Mouse (Mus musculus): ENCODE data around the gene Il17re. TPM values are rescaled to one million over a fixed set of nuclear protein-coding genes. Genes with fewer than 3 reads are reported as not detected.

Il17re gene
- total RNA-seq (2022) = under 1 TPM; 0.22 to 0.45 (median 0.41) TPM

- DNase-seq (ENCODE audit: low spot score in 2 of 2) = no peak
These were observed at the start of gene Il17re for GRCm38 (mm10) chr6:113457952-113458534. Il17re (plus strand) TSS chr6:113458484.

GRCm38 (mm10) chr6:113410001-113410400, 48.3 kb upstream of the Il17re start:
- no peak for DNase-seq (ENCODE audit: low spot score in 2 of 2)

GRCm38 (mm10) chr6:113416416-113416815, 41.9 kb upstream of the Il17re start:
- no peak for DNase-seq (ENCODE audit: low spot score in 2 of 2)

- DNase-seq (ENCODE audit: low spot score in 2 of 2) = no peak
These were observed 39.7 kb upstream of the Il17re start for GRCm38 (mm10) chr6:113418441-113419198.

- peak; percentile 94 to 97 for DNase-seq (ENCODE audit: low spot score in 2 of 2)
These were observed 39.1 kb upstream of the Il17re start, which contains the start of gene Rpusd3 for GRCm38 (mm10) chr6:113419199-113419587. Rpusd3 (minus strand) TSS chr6:113419340.

- DNase-seq (ENCODE audit: low spot score in 2 of 2) = no peak
These were observed 35.3 kb upstream of the Il17re start for GRCm38 (mm10) chr6:113423000-113423399.

GRCm38 (mm10) chr6:113424187-113424586, 34.1 kb upstream of the Il17re start:
- no peak for DNase-seq (ENCODE audit: low spot score in 2 of 2)

GRCm38 (mm10) chr6:113426696-113427095, 31.6 kb upstream of the Il17re start:
- DNase-seq (ENCODE audit: low spot score in 2 of 2) = no peak

GRCm38 (mm10) chr6:113427397-113427796, 30.9 kb upstream of the Il17re start:
- DNase-seq (ENCODE audit: low spot score in 2 of 2) = no peak

GRCm38 (mm10) chr6:113428006-113428405, 30.3 kb upstream of the Il17re start:
- DNase-seq (ENCODE audit: low spot score in 2 of 2) = no peak

GRCm38 (mm10) chr6:113429965-113430364, 28.3 kb upstream of the Il17re start:
- DNase-seq (ENCODE audit: low spot score in 2 of 2) = no peak

- DNase-seq (ENCODE audit: low spot score in 2 of 2) = no peak
These were observed 27.4 kb upstream of the Il17re start for GRCm38 (mm10) chr6:113430846-113431245.

- DNase-seq (ENCODE audit: low spot score in 2 of 2) = no peak
These were observed 26.5 kb upstream of the Il17re start for GRCm38 (mm10) chr6:113431801-113432200.

GRCm38 (mm10) chr6:113433661-113434060, 24.6 kb upstream of the Il17re start:
- no peak for DNase-seq (ENCODE audit: low spot score in 2 of 2)

- DNase-seq (ENCODE audit: low spot score in 2 of 2) = no peak
These were observed 23.6 kb upstream of the Il17re start for GRCm38 (mm10) chr6:113434691-113435090.

GRCm38 (mm10) chr6:113435664-113436205, 22.5 kb upstream of the Il17re start, which contains the start of gene Cidec:
Cidec (minus strand) TSS chr6:113435760.
- DNase-seq (ENCODE audit: low spot score in 2 of 2) = no peak

- no peak for DNase-seq (ENCODE audit: low spot score in 2 of 2)
These were observed 21.1 kb upstream of the Il17re start for GRCm38 (mm10) chr6:113437135-113437534.

- DNase-seq (ENCODE audit: low spot score in 2 of 2) = no peak
These were observed 19.4 kb upstream of the Il17re start for GRCm38 (mm10) chr6:113438721-113439430.

- DNase-seq (ENCODE audit: low spot score in 2 of 2) = no peak
These were observed 17.6 kb upstream of the Il17re start for GRCm38 (mm10) chr6:113440686-113441085.

- peak in 1 of 2 experiments; percentile 72 for DNase-seq (ENCODE audit: low spot score in 2 of 2)
These were observed 17.1 kb upstream of the Il17re start for GRCm38 (mm10) chr6:113441147-113441680.

- DNase-seq (ENCODE audit: low spot score in 2 of 2) = no peak
These were observed 16.2 kb upstream of the Il17re start for GRCm38 (mm10) chr6:113442087-113442441.
